Mouse (Mus musculus): ENCODE measurements around the gene Tirap.

DNA sequence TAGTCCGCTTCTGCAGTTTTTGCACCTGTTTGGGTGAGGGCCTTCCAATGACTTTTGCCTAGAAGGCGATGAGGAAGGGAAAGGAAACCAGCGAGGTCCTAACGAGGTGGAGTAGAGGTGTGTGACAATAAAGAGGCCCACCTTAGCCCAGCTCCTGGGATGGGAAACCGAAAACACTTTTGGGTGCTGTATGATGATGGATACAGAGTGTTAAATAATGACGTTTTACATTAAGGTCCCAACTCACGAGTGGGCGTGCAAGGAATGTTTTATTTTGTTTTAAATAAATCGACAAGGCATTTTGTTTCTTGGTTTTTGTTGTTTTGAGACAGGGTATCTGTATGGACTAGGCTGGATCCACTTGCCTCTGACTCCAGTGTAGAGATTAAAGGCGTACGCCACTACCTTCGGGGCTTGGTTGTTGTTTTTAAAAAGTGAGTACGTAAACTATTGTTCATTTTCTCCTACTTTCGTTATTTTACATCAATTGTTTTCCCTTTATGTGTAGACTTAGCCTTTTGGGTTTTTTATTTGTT, 23.9 kb downstream of the Tirap start:
- TF ChIP-seq TAL1 (IDR thresholded peaks at IDR 0.05; ENCODE audit: low read length): no peak
- TF ChIP-seq GATA1 (IDR thresholded peaks at IDR 0.05; ENCODE audit: low read length): no peak
